Mouse (Mus musculus) liver, adult 2 months (tissue): ENCODE data around the gene Gm20388. TPM values are rescaled to one million over a fixed set of nuclear protein-coding genes. Genes with fewer than 3 reads are reported as not detected.

Experiments
- DNase-seq: peaks from one replicate; pipeline ENCODE4 v3.0.0-alpha.2; 2011; ENCODE audit warnings: low read depth, low spot score; ENCODE audit errors: extremely low read depth
- H3K27ac ChIP-seq: fragments of 200-500 bp; replicated peaks from 2 replicates; pipeline ENCODE4 v1.5.1; 2012; ENCODE audit warnings: low read depth, mild to moderate bottlenecking, control low read depth, inconsistent platforms, low read length; ENCODE audit not compliant: insufficient read depth
- H3K27me3 ChIP-seq: fragments of 200-500 bp; 2 replicates; pipeline ENCODE4 v1.6.1; 2012; ENCODE audit warnings: mild to moderate bottlenecking, moderate library complexity, low read length, inconsistent platforms; ENCODE audit not compliant: control insufficient read depth, insufficient read depth
- H3K36me3 ChIP-seq: fragments of 200-500 bp; 2 replicates; pipeline ENCODE4 v1.6.1; 2012; ENCODE audit warnings: low read length, inconsistent platforms; ENCODE audit not compliant: control insufficient read depth, insufficient read depth
- H3K4me1 ChIP-seq: fragments of 200-500 bp; 2 replicates; pipeline ENCODE4 v1.6.1; 2011; ENCODE audit warnings: low read length; ENCODE audit not compliant: control insufficient read depth, insufficient read depth
- H3K4me3 ChIP-seq: fragments of 200-500 bp; 2 replicates; pipeline ENCODE4 v1.5.1; 2011; ENCODE audit warnings: low read depth, mild to moderate bottlenecking, control low read depth, low read length, moderate library complexity; ENCODE audit not compliant: insufficient read depth
- H3K79me2 ChIP-seq: fragments of 200-500 bp; 2 replicates; pipeline ENCODE4 v1.6.1; 2012; ENCODE audit warnings: inconsistent platforms, mild to moderate bottlenecking, low read length, moderate library complexity; ENCODE audit not compliant: control insufficient read depth, insufficient read depth
- H3K9ac ChIP-seq: fragments of 200-500 bp; 2 replicates; pipeline ENCODE4 v1.6.1; 2012; ENCODE audit warnings: low read depth, mild to moderate bottlenecking, control low read depth, inconsistent platforms, low read length
- CTCF ChIP-seq: fragments of 200-500 bp; IDR thresholded peaks from 2 replicates; pipeline ENCODE4 v1.5.1; 2011; ENCODE audit warnings: low read depth, low read length, control low read depth
- POLR2A ChIP-seq: fragments of 200-500 bp; IDR thresholded peaks from 2 replicates; pipeline ENCODE4 v1.6.1; 2011; ENCODE audit warnings: low read length, control low read depth; ENCODE audit not compliant: insufficient read depth; ENCODE audit errors: extremely low read depth
- WGBS: fragments of 180-500 bp; shearing (Covaris S2); methylation state at CpG from one replicate; pipeline ENCODE4 v1.1.7; 2018; 5-methylcytosine and 5-hydroxymethylcytosine counted together
- polyA plus RNA-seq: library from polyadenylated mRNA; depleted of rRNA; stranded (reverse); fragments of >200 nt; gene quantifications from 2 replicates; pipeline ENCODE4 v1.2.3, GENCODE M21; 2012
- total RNA-seq: library from RNA; depleted of rRNA; stranded (reverse); fragments of >200 nt; gene quantifications from 2 replicates; pipeline ENCODE4 v1.2.3, GENCODE M21; 2014

The Gm20388 gene
- total and polyA plus RNA-seq, 2 experiments, result 6.4 to 19.9 TPM

GRCm38 (mm10) chr8:121788786-121789185 lies 1878.1 kb downstream of the Gm20388 start:
- WGBS, result 50% methylated on average over 8 of the region's 8 CpGs
- Histone ChIP-seq H3K4me1 (no peaks in the 10 kb centered on the region), H3K79me2 (no peaks in the 10 kb centered on the region), H3K27ac (no peak overlapping the region), H3K27me3 (no peaks in the 10 kb centered on the region), H3K4me3 (no peak overlapping the region), H3K9ac (no peak overlapping the region), H3K36me3 (no peaks in the 10 kb centered on the region)
- TF ChIP-seq POLR2A, result no peak
- no peak for TF ChIP-seq CTCF
- no peak for DNase-seq

- 66% methylated on average over 7 of the region's 7 CpGs for WGBS
- Histone ChIP-seq H3K27ac (peak overlapping the region; percentile 30), H3K4me1 (no peaks in the 10 kb centered on the region), H3K79me2 (no peaks in the 10 kb centered on the region), H3K9ac (no peak overlapping the region), H3K36me3 (no peaks in the 10 kb centered on the region), H3K4me3 (no peak overlapping the region), H3K27me3 (no peaks in the 10 kb centered on the region)
- TF ChIP-seq CTCF (no peak), POLR2A (no peak)
- DNase-seq, result peak; percentile 33
These were observed 1881.5 kb downstream of the Gm20388 start for GRCm38 (mm10) chr8:121792159-121792558.

GRCm38 (mm10) chr8:121792627-121793026 lies 1882.0 kb downstream of the Gm20388 start:
- Histone ChIP-seq H3K27me3 (no peaks in the 10 kb centered on the region), H3K36me3 (no peaks in the 10 kb centered on the region), H3K9ac (no peak overlapping the region), H3K79me2 (no peaks in the 10 kb centered on the region), H3K4me3 (no peak overlapping the region), H3K4me1 (no peaks in the 10 kb centered on the region), H3K27ac (peak overlapping the region; percentile 30)
- WGBS, result 81% methylated on average over 4 of the region's 4 CpGs
- no peak for DNase-seq
- TF ChIP-seq POLR2A (no peak), CTCF (no peak)

GRCm38 (mm10) chr8:121794151-121794550 lies 1883.5 kb downstream of the Gm20388 start:
- 51% methylated on average over 3 of the region's 3 CpGs for WGBS
- no peak overlapping the region for H3K9ac ChIP-seq
- H3K27me3 ChIP-seq, result no peaks in the 10 kb centered on the region
- H3K79me2 ChIP-seq, result no peaks in the 10 kb centered on the region
- no peak overlapping the region for H3K27ac ChIP-seq
- no peaks in the 10 kb centered on the region for H3K4me1 ChIP-seq
- TF ChIP-seq CTCF, result no peak
- no peak for TF ChIP-seq POLR2A
- DNase-seq, result no peak
- no peak overlapping the region for H3K4me3 ChIP-seq
- 0 out of 2 replicates have a peak, but pooled peaks cover 1% of the 10 kb centered on the region for H3K36me3 ChIP-seq

- Histone ChIP-seq H3K27ac (no peak overlapping the region), H3K27me3 (no peaks in the 10 kb centered on the region), H3K9ac (no peak overlapping the region), H3K4me1 (no peaks in the 10 kb centered on the region), H3K36me3 (0 out of 2 replicates have a peak, but pooled peaks cover 1% of the 10 kb centered on the region), H3K79me2 (no peaks in the 10 kb centered on the region), H3K4me3 (no peak overlapping the region)
- DNase-seq, result no peak
- WGBS, result 86% methylated on average over 8 of the region's 8 CpGs
- TF ChIP-seq CTCF (no peak), POLR2A (no peak)
These were observed 1884.8 kb downstream of the Gm20388 start for GRCm38 (mm10) chr8:121795461-121795860.

GRCm38 (mm10) chr8:121796406-121796805 lies 1885.8 kb downstream of the Gm20388 start:
- no peak for TF ChIP-seq CTCF
- TF ChIP-seq POLR2A, result no peak
- H3K79me2 ChIP-seq, result no peaks in the 10 kb centered on the region
- H3K36me3 ChIP-seq, result 0 out of 2 replicates have a peak, but pooled peaks cover 1% of the 10 kb centered on the region
- 93% methylated on average over 11 of the region's 11 CpGs for WGBS
- DNase-seq, result no peak
- H3K9ac ChIP-seq, result no peak overlapping the region
- no peak overlapping the region for H3K27ac ChIP-seq
- no peaks in the 10 kb centered on the region for H3K27me3 ChIP-seq
- no peak overlapping the region for H3K4me3 ChIP-seq
- no peaks in the 10 kb centered on the region for H3K4me1 ChIP-seq
